Mouse (Mus musculus) forebrain, embryonic 16.5 days (tissue): ENCODE data around the gene Irak1bp1. TPM values are rescaled to one million over a fixed set of nuclear protein-coding genes. Genes with fewer than 3 reads are reported as not detected.

Experiments used
- ATAC-seq: fragments of 200-750 bp; cut with Nextera tagmentation; 2 replicates; pipeline ENCODE4 v1.8.0; 2017; ENCODE audit warnings: mild to moderate bottlenecking, moderate library complexity
- H3K27ac ChIP-seq: fragments of 300-500 bp; sonication (generic); 2 replicates; pipeline ENCODE4 v1.5.1; 2014; ENCODE audit warnings: low read length, control low read depth
- H3K27me3 ChIP-seq: fragments of 300-500 bp; sonication (generic); replicated peaks from 2 replicates; pipeline ENCODE4 v1.6.1; 2014; ENCODE audit warnings: low read length; ENCODE audit not compliant: control insufficient read depth, insufficient read depth
- H3K36me3 ChIP-seq: fragments of 300-500 bp; sonication (generic); 2 replicates; pipeline ENCODE4 v1.6.1; 2014; ENCODE audit not compliant: control insufficient read depth, insufficient read depth
- H3K4me1 ChIP-seq: fragments of 300-500 bp; sonication (generic); replicated peaks from 2 replicates; pipeline ENCODE4 v1.6.1; 2014; ENCODE audit warnings: low read length; ENCODE audit not compliant: control insufficient read depth, insufficient read depth
- H3K4me2 ChIP-seq: fragments of 300-500 bp; sonication (generic); 2 replicates; pipeline ENCODE4 v1.6.1; 2014; ENCODE audit warnings: mild to moderate bottlenecking, low read length, control low read depth
- H3K4me3 ChIP-seq: fragments of 300-500 bp; sonication (generic); replicated peaks from 2 replicates; pipeline ENCODE4 v1.5.1; 2014; ENCODE audit warnings: mild to moderate bottlenecking, low read length, control low read depth
- H3K9ac ChIP-seq: fragments of 300-500 bp; sonication (generic); replicated peaks from 2 replicates; pipeline ENCODE4 v1.6.1; 2014; ENCODE audit warnings: low read depth, low read length, control low read depth
- H3K9me3 ChIP-seq: fragments of 300-500 bp; sonication (generic); 2 replicates; pipeline ENCODE4 v1.6.1; 2016; ENCODE audit warnings: low read length; ENCODE audit not compliant: control insufficient read depth
- WGBS: fragments of 180-500 bp; shearing (Covaris S2); extraction: QIAGEN DNeasy Blood & Tissue Kit; methylation state at CpG from one replicate; pipeline ENCODE4 v1.1.7; 2014; 5-methylcytosine and 5-hydroxymethylcytosine counted together
- polyA plus RNA-seq: library from polyadenylated mRNA; unstranded; fragments of >200 nt; fragmentation: Nextera tagmentation; extraction: Ambion mirVana; gene quantifications from 2 replicates; pipeline ENCODE4 v1.2.1, GENCODE M21; 2015

Irak1bp1 gene
- polyA plus RNA-seq, 1 experiment from 2014 or later: 35.0 TPM

- no peak for ATAC-seq
- Histone ChIP-seq H3K4me2 (no peak overlapping the region), H3K27me3 (no peaks in the 10 kb centered on the region), H3K9me3 (no peaks in the 10 kb centered on the region), H3K9ac (no peak overlapping the region), H3K4me1 (no peaks in the 10 kb centered on the region), H3K4me3 (no peak overlapping the region), H3K36me3 (no peaks in the 10 kb centered on the region), H3K27ac (no peak overlapping the region)
- WGBS: 92% methylated on average over 3 of the region's 3 CpGs
These were observed 32.6 kb downstream of the Irak1bp1 start for GRCm38 (mm10) chr9:82861775-82862430.

GRCm38 (mm10) chr9:82866121-82866520, 36.8 kb downstream of the Irak1bp1 start:
- H3K27me3 ChIP-seq: no peaks in the 10 kb centered on the region
- no peak overlapping the region for H3K4me2 ChIP-seq
- no peak overlapping the region for H3K4me3 ChIP-seq
- no peak overlapping the region for H3K27ac ChIP-seq
- H3K36me3 ChIP-seq: peaks cover 10% of the 10 kb centered on the region
- no peak for ATAC-seq
- no peak overlapping the region for H3K9ac ChIP-seq
- H3K9me3 ChIP-seq: no peaks in the 10 kb centered on the region
- WGBS: 60% methylated on average over 1 of the region's 1 CpGs
- H3K4me1 ChIP-seq: no peaks in the 10 kb centered on the region

- 81% methylated on average over 3 of the region's 3 CpGs for WGBS
- ATAC-seq: no peak
These were observed 38.4 kb downstream of the Irak1bp1 start for GRCm38 (mm10) chr9:82867698-82868097.

GRCm38 (mm10) chr9:82877078-82877477, 47.7 kb downstream of the Irak1bp1 start:
- H3K9ac ChIP-seq: no peak overlapping the region
- peaks cover 43% of the 10 kb centered on the region for H3K36me3 ChIP-seq
- H3K27ac ChIP-seq: no peak overlapping the region
- no peaks in the 10 kb centered on the region for H3K4me1 ChIP-seq
- no peak for ATAC-seq
- no peak overlapping the region for H3K4me2 ChIP-seq
- no peaks in the 10 kb centered on the region for H3K27me3 ChIP-seq
- H3K9me3 ChIP-seq: no peaks in the 10 kb centered on the region
- WGBS: 95% methylated on average over 1 of the region's 1 CpGs
- no peak overlapping the region for H3K4me3 ChIP-seq

More at GRCm38 (mm10) chr9:82867698-82868097, 38.4 kb downstream of the Irak1bp1 start:
- no peaks in the 10 kb centered on the region for H3K4me1 ChIP-seq
- H3K27ac ChIP-seq: no peak overlapping the region
- no peak overlapping the region for H3K4me2 ChIP-seq
- no peaks in the 10 kb centered on the region for H3K9me3 ChIP-seq
- no peak overlapping the region for H3K4me3 ChIP-seq
- H3K27me3 ChIP-seq: no peaks in the 10 kb centered on the region
- H3K9ac ChIP-seq: no peak overlapping the region
- H3K36me3 ChIP-seq: peaks cover 19% of the 10 kb centered on the region

- no peaks in the 10 kb centered on the region for H3K4me1 ChIP-seq
- no peak for ATAC-seq
- H3K9ac ChIP-seq: no peak overlapping the region
- no peaks in the 10 kb centered on the region for H3K9me3 ChIP-seq
- H3K4me3 ChIP-seq: no peak overlapping the region
- H3K36me3 ChIP-seq: peaks cover 46% of the 10 kb centered on the region
- no peak overlapping the region for H3K27ac ChIP-seq
- no peaks in the 10 kb centered on the region for H3K27me3 ChIP-seq
- no peak overlapping the region for H3K4me2 ChIP-seq
These were observed 54.8 kb downstream of the Irak1bp1 start for GRCm38 (mm10) chr9:82884177-82884576.

GRCm38 (mm10) chr9:82888645-82889044, 59.3 kb downstream of the Irak1bp1 start:
- Histone ChIP-seq H3K9ac (no peak overlapping the region), H3K4me2 (no peak overlapping the region), H3K4me1 (no peaks in the 10 kb centered on the region), H3K4me3 (no peak overlapping the region), H3K36me3 (peaks cover 34% of the 10 kb centered on the region), H3K9me3 (no peaks in the 10 kb centered on the region), H3K27me3 (no peaks in the 10 kb centered on the region), H3K27ac (no peak overlapping the region)
- ATAC-seq: no peak

Other genes with a start within 250 kb of the Irak1bp1 start
- gene Phip, start 146.0 kb downstream of the Irak1bp1 start, polyA plus RNA-seq: 139 and 143 TPM in 2 replicates